Mouse (Mus musculus) midbrain, embryonic 12.5 days (tissue): ENCODE results near the gene Nudt3. TPM values are rescaled to one million over a fixed set of nuclear protein-coding genes. Genes with fewer than 3 reads are reported as not detected.

Experiments
- ATAC-seq: fragments of 200-750 bp; cut with Nextera tagmentation; 2 replicates; pipeline ENCODE4 v1.8.0; 2017; ENCODE audit warnings: low read depth, moderate TSS enrichment, moderate library complexity; ENCODE audit not compliant: low FRiP score
- H3K27ac ChIP-seq: fragments of 300-500 bp; sonication (generic); replicated peaks from 2 replicates; pipeline ENCODE4 v1.5.1; 2016; ENCODE audit warnings: mild to moderate bottlenecking
- H3K27me3 ChIP-seq: fragments of 300-500 bp; sonication (generic); 2 replicates; pipeline ENCODE4 v1.6.1; 2016; ENCODE audit warnings: mild to moderate bottlenecking
- H3K36me3 ChIP-seq: fragments of 300-500 bp; sonication (generic); 2 replicates; pipeline ENCODE4 v1.6.1; 2016
- H3K4me1 ChIP-seq: fragments of 300-500 bp; sonication (generic); 2 replicates; pipeline ENCODE4 v1.6.1; 2016
- H3K4me2 ChIP-seq: fragments of 300-500 bp; sonication (generic); replicated peaks from 2 replicates; pipeline ENCODE4 v1.6.1; 2016; ENCODE audit warnings: mild to moderate bottlenecking, moderate library complexity
- H3K4me3 ChIP-seq: fragments of 300-500 bp; sonication (generic); 2 replicates; pipeline ENCODE4 v1.5.1; 2016; ENCODE audit warnings: mild to moderate bottlenecking
- H3K9ac ChIP-seq: fragments of 300-500 bp; sonication (generic); replicated peaks from 2 replicates; pipeline ENCODE4 v1.6.1; 2016; ENCODE audit warnings: mild to moderate bottlenecking, moderate library complexity
- H3K9me3 ChIP-seq: fragments of 300-500 bp; sonication (generic); 2 replicates; pipeline ENCODE4 v1.6.1; 2016; ENCODE audit warnings: mild to moderate bottlenecking
- WGBS: fragments of 180-500 bp; shearing (Covaris S2); methylation state at CpG from one replicate; pipeline ENCODE4 v1.1.7; 2016; 5-methylcytosine and 5-hydroxymethylcytosine counted together
- polyA plus RNA-seq: library from polyadenylated mRNA; unstranded; fragments of >200 nt; fragmentation: Nextera tagmentation; extraction: Ambion mirVana; gene quantifications from 2 replicates; pipeline ENCODE4 v1.2.1, GENCODE M21; 2016

The Nudt3 gene
- 189 and 196 TPM in 2 replicates for polyA plus RNA-seq

- Histone ChIP-seq H3K4me1 (peaks cover 38% of the 10 kb centered on the region), H3K36me3 (peaks cover 3% of the 10 kb centered on the region; the same call in 1 of the 2 replicates), H3K4me3 (peak within 1 kb of the TSS; percentile 96), H3K27me3 (no peaks in the 10 kb centered on the region), H3K27ac (peak within 1 kb of the TSS; percentile 98), H3K9me3 (no peaks in the 10 kb centered on the region), H3K9ac (peak within 1 kb of the TSS; percentile 99), H3K4me2 (peak within 1 kb of the TSS; percentile 83)
- peak; percentile 85 for ATAC-seq
- 8% methylated on average over 86 of the region's 91 CpGs for WGBS
Measured at GRCm38 (mm10) chr17:27623360-27624326, at the start of gene Nudt3. Nudt3 (minus strand) TSS chr17:27623495.

- Histone ChIP-seq H3K4me2 (no peak overlapping the region), H3K4me3 (no peak overlapping the region), H3K36me3 (no peaks in the 10 kb centered on the region), H3K9me3 (no peaks in the 10 kb centered on the region), H3K4me1 (peaks cover 2% of the 10 kb centered on the region; the same call in 1 of the 2 replicates), H3K27me3 (no peaks in the 10 kb centered on the region), H3K9ac (no peak overlapping the region), H3K27ac (no peak overlapping the region)
- no peak for ATAC-seq
- WGBS, result 88% methylated on average over 6 of the region's 6 CpGs
Measured at GRCm38 (mm10) chr17:27671720-27672119, 48.4 kb upstream of the Nudt3 start.

GRCm38 (mm10) chr17:27658767-27659166, 35.5 kb upstream of the Nudt3 start:
- Histone ChIP-seq H3K27me3 (peaks cover 39% of the 10 kb centered on the region), H3K27ac (no peak overlapping the region), H3K9me3 (no peaks in the 10 kb centered on the region), H3K4me2 (no peak overlapping the region), H3K36me3 (no peaks in the 10 kb centered on the region), H3K4me3 (no peak overlapping the region), H3K4me1 (peaks cover 18% of the 10 kb centered on the region), H3K9ac (no peak overlapping the region)
- no peak for ATAC-seq
- 79% methylated on average over 7 of the region's 7 CpGs for WGBS

- peaks cover 18% of the 10 kb centered on the region for H3K4me1 ChIP-seq
- no peak overlapping the region for H3K4me2 ChIP-seq
- no peaks in the 10 kb centered on the region for H3K9me3 ChIP-seq
- WGBS, result 79% methylated on average over 8 of the region's 8 CpGs
- no peak overlapping the region for H3K27ac ChIP-seq
- ATAC-seq, result no peak
- H3K36me3 ChIP-seq, result no peaks in the 10 kb centered on the region
- H3K4me3 ChIP-seq, result no peak overlapping the region
- H3K27me3 ChIP-seq, result peaks cover 49% of the 10 kb centered on the region
- H3K9ac ChIP-seq, result no peak overlapping the region
Measured at GRCm38 (mm10) chr17:27657123-27657522, 33.8 kb upstream of the Nudt3 start.

- H3K4me3 ChIP-seq, result peak overlapping the region; percentile 58
- no peaks in the 10 kb centered on the region for H3K9me3 ChIP-seq
- ATAC-seq, result no peak
- peaks cover 49% of the 10 kb centered on the region for H3K27me3 ChIP-seq
- peaks cover 18% of the 10 kb centered on the region for H3K4me1 ChIP-seq
- 0 out of 2 replicates have a peak overlapping the region, but pooled peaks have one; percentile 72 for H3K9ac ChIP-seq
- peak overlapping the region; percentile 94 for H3K4me2 ChIP-seq
- H3K27ac ChIP-seq, result no peak overlapping the region
- H3K36me3 ChIP-seq, result no peaks in the 10 kb centered on the region
- 33% methylated on average over 5 of the region's 5 CpGs for WGBS
Measured at GRCm38 (mm10) chr17:27656414-27656813, 33.1 kb upstream of the Nudt3 start.

- ATAC-seq, result 0 out of 2 replicates have a peak, but pooled peaks have one; percentile 6
- Histone ChIP-seq H3K4me2 (peak overlapping the region; percentile 94), H3K9me3 (no peaks in the 10 kb centered on the region), H3K4me3 (peak overlapping the region; percentile 58), H3K27me3 (peaks cover 49% of the 10 kb centered on the region), H3K27ac (no peak overlapping the region), H3K9ac (peak overlapping the region; percentile 72), H3K4me1 (peaks cover 18% of the 10 kb centered on the region), H3K36me3 (no peaks in the 10 kb centered on the region)
- WGBS, result 2% methylated on average over 13 of the region's 14 CpGs
Measured at GRCm38 (mm10) chr17:27656011-27656399, 32.7 kb upstream of the Nudt3 start.

GRCm38 (mm10) chr17:27655089-27656010, 32.1 kb upstream of the Nudt3 start, which contains the start of gene Pacsin1:
Pacsin1 (plus strand) TSS chr17:27655509.
- H3K4me2 ChIP-seq, result peak within 1 kb of the TSS; percentile 94
- ATAC-seq, result peak; percentile 63
- H3K4me3 ChIP-seq, result peak within 1 kb of the TSS; percentile 58
- H3K9ac ChIP-seq, result peak within 1 kb of the TSS; percentile 72
- 3% methylated on average over 53 of the region's 65 CpGs for WGBS
- peaks cover 18% of the 10 kb centered on the region for H3K4me1 ChIP-seq
- no peaks in the 10 kb centered on the region for H3K36me3 ChIP-seq
- H3K27ac ChIP-seq, result 0 out of 2 replicates have a peak within 1 kb of the TSS, but pooled peaks have one; percentile 8
- peaks cover 55% of the 10 kb centered on the region for H3K27me3 ChIP-seq
- no peaks in the 10 kb centered on the region for H3K9me3 ChIP-seq

- WGBS, result 80% methylated on average over 10 of the region's 10 CpGs
- Histone ChIP-seq H3K27ac (no peak overlapping the region), H3K4me1 (peaks cover 18% of the 10 kb centered on the region), H3K27me3 (peaks cover 57% of the 10 kb centered on the region), H3K36me3 (no peaks in the 10 kb centered on the region), H3K4me3 (no peak overlapping the region), H3K9me3 (no peaks in the 10 kb centered on the region), H3K9ac (no peak overlapping the region), H3K4me2 (no peak overlapping the region)
- ATAC-seq, result no peak
Measured at GRCm38 (mm10) chr17:27653253-27653959, 30.1 kb upstream of the Nudt3 start.

GRCm38 (mm10) chr17:27652046-27652790, 28.9 kb upstream of the Nudt3 start:
- no peak overlapping the region for H3K4me3 ChIP-seq
- peaks cover 18% of the 10 kb centered on the region for H3K4me1 ChIP-seq
- WGBS, result 85% methylated on average over 23 of the region's 23 CpGs

GRCm38 (mm10) chr17:27650586-27650985, 27.3 kb upstream of the Nudt3 start:
- H3K9ac ChIP-seq, result no peak overlapping the region; the same call in 1 of the 2 replicates
- H3K4me3 ChIP-seq, result no peak overlapping the region
- H3K4me1 ChIP-seq, result peaks cover 8% of the 10 kb centered on the region
- H3K9me3 ChIP-seq, result no peaks in the 10 kb centered on the region
- 81% methylated on average over 13 of the region's 13 CpGs for WGBS
- no peak overlapping the region for H3K27ac ChIP-seq
- H3K4me2 ChIP-seq, result no peak overlapping the region
- peaks cover 35% of the 10 kb centered on the region for H3K27me3 ChIP-seq
- ATAC-seq, result no peak
- no peaks in the 10 kb centered on the region for H3K36me3 ChIP-seq

More at GRCm38 (mm10) chr17:27652046-27652790, 28.9 kb upstream of the Nudt3 start:
- no peaks in the 10 kb centered on the region for H3K36me3 ChIP-seq
- no peak overlapping the region for H3K4me2 ChIP-seq
- no peak overlapping the region for H3K27ac ChIP-seq
- H3K9me3 ChIP-seq, result no peaks in the 10 kb centered on the region
- no peak for ATAC-seq
- H3K9ac ChIP-seq, result no peak overlapping the region
- peaks cover 52% of the 10 kb centered on the region for H3K27me3 ChIP-seq
